Mouse (Mus musculus) cerebellum, adult 18-20 months (tissue): Measurements from ENCODE around the gene Rab30.
A peak's percentile ranks its signal among the peaks of the same experiment; 100 is the strongest.

Source experiments
- DNase-seq, 2 experiments: peaks; one replicate each; pipeline ENCODE4 v3.0.0; 2021

Rab30 gene

GRCm38 (mm10) chr7:92871596-92871995 is 130.2 kb downstream of the Rab30 start:
- no peak for DNase-seq

GRCm38 (mm10) chr7:92874116-92874675 is 132.8 kb downstream of the Rab30 start, which contains the start of the genes Ddias and Prcp:
Gene Ddias (minus strand): TSS chr7:92874247.
Gene Prcp (plus strand): TSS chr7:92874470.
- peak; percentile 93 to 94 for DNase-seq

GRCm38 (mm10) chr7:92874761-92875408 is 133.5 kb downstream of the Rab30 start:
- DNase-seq, result peak; percentile 89 to 97

GRCm38 (mm10) chr7:92876066-92876465 is 134.7 kb downstream of the Rab30 start:
- peak; percentile 11 to 16 for DNase-seq

GRCm38 (mm10) chr7:92876538-92876937 is 135.1 kb downstream of the Rab30 start:
- DNase-seq, result no peak

- no peak for DNase-seq
Observed at GRCm38 (mm10) chr7:92878575-92879285, 137.3 kb downstream of the Rab30 start.

- DNase-seq, result no peak
Observed at GRCm38 (mm10) chr7:92883850-92884716, 142.7 kb downstream of the Rab30 start.

- DNase-seq, result no peak
Observed at GRCm38 (mm10) chr7:92884998-92885660, 143.7 kb downstream of the Rab30 start.

- no peak for DNase-seq
Observed at GRCm38 (mm10) chr7:92886801-92887200, 145.4 kb downstream of the Rab30 start.

- DNase-seq, result no peak
Observed at GRCm38 (mm10) chr7:92887230-92887629, 145.8 kb downstream of the Rab30 start.

GRCm38 (mm10) chr7:92890211-92890610 is 148.8 kb downstream of the Rab30 start:
- DNase-seq, result no peak

- no peak for DNase-seq
Observed at GRCm38 (mm10) chr7:92890618-92891230, 149.3 kb downstream of the Rab30 start.

GRCm38 (mm10) chr7:92893478-92893877 is 152.1 kb downstream of the Rab30 start:
- no peak for DNase-seq
